Mouse (Mus musculus): ENCODE data around the gene Utp6. TPM values are rescaled to one million over a fixed set of nuclear protein-coding genes. Genes with fewer than 3 reads are reported as not detected.

Gene Utp6
- polyA plus RNA-seq (2015; fragmentation: Illumina TruSeq; extraction: RNeasy Lipid Tissue Mini Kit (QIAGEN cat#74804); ENCODE audit: insufficient read depth, low read depth, low replicate concordance) = 4.6 TPM

DNA sequence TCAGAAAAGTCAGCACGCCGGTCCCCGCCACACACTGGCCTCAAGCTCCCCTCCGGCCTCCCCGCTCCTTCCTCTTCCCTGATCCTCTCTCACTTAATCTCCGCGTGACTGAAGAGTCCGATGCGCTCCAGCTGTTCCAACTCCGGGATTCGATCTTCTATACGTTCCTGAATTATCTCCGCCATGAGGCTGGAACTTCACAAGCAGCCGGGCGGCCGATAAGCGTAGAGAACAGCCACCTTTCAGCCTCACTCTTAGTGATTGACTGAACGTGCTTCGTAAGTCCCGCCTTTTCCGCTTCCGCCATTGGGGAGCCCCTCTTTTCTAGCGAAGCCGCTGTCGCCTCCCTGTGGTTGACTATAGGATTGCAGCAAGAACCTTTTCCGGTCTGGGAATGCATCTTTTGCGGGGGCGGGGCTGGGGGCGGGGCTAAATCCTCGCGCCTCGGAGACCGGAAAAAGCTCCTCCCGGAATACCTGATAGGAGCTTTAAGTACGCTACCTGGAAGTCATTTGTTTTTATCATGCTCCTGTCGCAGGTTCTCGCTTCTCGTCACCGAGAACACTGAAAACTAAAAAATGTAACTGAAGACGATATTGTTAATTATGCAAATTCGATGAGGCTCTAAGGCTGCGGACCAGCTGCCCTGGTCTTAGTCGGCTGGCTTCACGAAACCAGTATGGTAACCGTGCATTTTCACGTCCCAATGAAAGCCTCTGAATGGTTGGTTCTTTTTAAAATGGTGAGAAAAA lies at the start of gene Utp6:
Gene Utp6, minus strand, starts transcription at position 266 of the 752 bp plus-strand sequence.

DNA sequence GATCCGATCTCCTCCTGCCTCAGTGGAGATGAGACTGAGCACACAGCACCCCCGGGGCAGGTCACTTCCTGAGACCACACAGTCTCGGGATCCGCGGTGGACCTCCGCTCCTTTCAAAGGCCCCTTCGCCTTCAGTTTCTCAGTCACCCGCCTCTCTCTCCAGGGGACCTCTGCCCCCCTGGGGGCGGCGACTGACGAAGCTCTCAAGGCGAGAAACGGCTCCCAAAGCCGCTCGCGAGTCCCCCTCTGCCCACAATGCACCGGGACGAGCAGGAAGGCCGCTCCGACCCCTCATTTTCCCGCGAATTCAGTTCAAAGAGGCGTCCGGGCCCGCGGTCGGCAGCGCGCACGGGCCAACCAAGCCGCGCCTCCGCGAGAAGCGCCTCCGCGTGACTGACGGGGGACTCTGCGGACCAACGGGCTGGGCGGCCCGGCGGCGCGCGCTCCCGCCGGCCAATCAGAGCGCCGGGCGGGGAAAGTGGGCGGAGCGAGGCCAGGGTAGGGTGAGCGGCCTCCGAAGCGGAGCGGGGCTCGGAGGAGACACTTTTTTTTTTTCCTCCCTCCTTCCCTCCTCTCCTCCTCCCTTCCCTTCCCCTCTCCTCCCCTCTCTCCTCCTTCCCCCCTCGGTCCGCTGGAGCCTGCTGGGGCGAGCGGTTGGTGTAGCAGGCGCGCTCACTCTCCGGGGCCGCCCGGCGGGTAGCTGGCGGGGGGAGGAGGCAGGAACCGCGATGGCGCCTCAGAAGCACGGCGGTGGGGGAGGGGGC lies 30.6 kb upstream of the Utp6 start, which contains the start of gene Suz12:
Gene Suz12, plus strand, starts transcription at position 515 of the 764 bp plus-strand sequence.

Other genes with a start within 250 kb of the Utp6 start
- 6.1 TPM for gene Suz12, start 30.7 kb upstream of the Utp6 start, polyA plus RNA-seq (2015; fragmentation: Illumina TruSeq; extraction: RNeasy Lipid Tissue Mini Kit (QIAGEN cat#74804); ENCODE audit: insufficient read depth, low read depth, low replicate concordance)
- gene Crlf3, start 118.6 kb upstream of the Utp6 start, polyA plus RNA-seq (2015; fragmentation: Illumina TruSeq; extraction: RNeasy Lipid Tissue Mini Kit (QIAGEN cat#74804); ENCODE audit: insufficient read depth, low read depth, low replicate concordance) = 3.1 TPM
- 0.24 TPM for gene Atad5, start 127.0 kb upstream of the Utp6 start, polyA plus RNA-seq (2015; fragmentation: Illumina TruSeq; extraction: RNeasy Lipid Tissue Mini Kit (QIAGEN cat#74804); ENCODE audit: insufficient read depth, low read depth, low replicate concordance)
- gene Tefm, start 179.8 kb upstream of the Utp6 start, polyA plus RNA-seq (2015; fragmentation: Illumina TruSeq; extraction: RNeasy Lipid Tissue Mini Kit (QIAGEN cat#74804); ENCODE audit: insufficient read depth, low read depth, low replicate concordance) = 4.9 TPM
- gene Adap2, start 191.7 kb upstream of the Utp6 start, polyA plus RNA-seq (2015; fragmentation: Illumina TruSeq; extraction: RNeasy Lipid Tissue Mini Kit (QIAGEN cat#74804); ENCODE audit: insufficient read depth, low read depth, low replicate concordance) = 3.8 TPM
- 3.4 TPM for gene Rnf135, start 221.5 kb upstream of the Utp6 start, polyA plus RNA-seq (2015; fragmentation: Illumina TruSeq; extraction: RNeasy Lipid Tissue Mini Kit (QIAGEN cat#74804); ENCODE audit: insufficient read depth, low read depth, low replicate concordance)
- gene Rhot1, start 246.6 kb upstream of the Utp6 start, polyA plus RNA-seq (2015; fragmentation: Illumina TruSeq; extraction: RNeasy Lipid Tissue Mini Kit (QIAGEN cat#74804); ENCODE audit: insufficient read depth, low read depth, low replicate concordance) = 13.5 TPM

Data from pancreas, adult 10 weeks (tissue).